Mouse (Mus musculus) small intestine, adult 2 months (tissue): ENCODE measurements around the gene Glycam1. TPM values are rescaled to one million over a fixed set of nuclear protein-coding genes. Genes with fewer than 3 reads are reported as not detected.
A peak's percentile ranks its signal among the peaks of the same experiment; 100 is the strongest.

Experiments used
- H3K27ac ChIP-seq: fragments of 200-500 bp; 2 replicates; pipeline ENCODE4 v1.5.1; 2012; ENCODE audit warnings: low read depth, low read length, control low read depth, inconsistent platforms; ENCODE audit not compliant: insufficient read depth
- H3K27me3 ChIP-seq: fragments of 200-500 bp; 2 replicates; pipeline ENCODE4 v1.6.1; 2012; ENCODE audit warnings: mild to moderate bottlenecking, moderate library complexity, low read length, inconsistent platforms; ENCODE audit not compliant: control insufficient read depth, insufficient read depth
- H3K36me3 ChIP-seq: fragments of 200-500 bp; 2 replicates; pipeline ENCODE4 v1.6.1; 2012; ENCODE audit warnings: mild to moderate bottlenecking, low read length, control low read depth, inconsistent platforms; ENCODE audit not compliant: control insufficient read depth, insufficient read depth
- H3K4me1 ChIP-seq: fragments of 200-500 bp; 2 replicates; pipeline ENCODE4 v1.6.1; 2012; ENCODE audit warnings: low read length, inconsistent platforms, mixed read lengths; ENCODE audit not compliant: control insufficient read depth, insufficient read depth, insufficient read length
- H3K4me3 ChIP-seq: fragments of 200-500 bp; 2 replicates; pipeline ENCODE4 v1.5.1; 2012; ENCODE audit warnings: low read depth, mild to moderate bottlenecking, control low read depth, inconsistent platforms, low read length, moderate library complexity
- CTCF ChIP-seq: fragments of 200-500 bp; IDR thresholded peaks from 2 replicates; pipeline ENCODE4 v1.5.1; 2012; ENCODE audit warnings: low read depth, mild to moderate bottlenecking, control low read depth, inconsistent platforms, low read length, moderate library complexity, mixed read lengths; ENCODE audit not compliant: insufficient replicate concordance, insufficient read length; ENCODE audit errors: extremely low read depth
- POLR2A ChIP-seq: fragments of 200-500 bp; IDR thresholded peaks from 2 replicates; pipeline ENCODE4 v1.6.1; 2012; ENCODE audit warnings: low read depth, mild to moderate bottlenecking, control low read depth, inconsistent platforms, low read length, moderate library complexity
- WGBS: fragments of 180-500 bp; shearing (Covaris S2); methylation state at CpG from one replicate; pipeline ENCODE4 v1.1.7; 2018; 5-methylcytosine and 5-hydroxymethylcytosine counted together
- polyA plus RNA-seq: library from polyadenylated mRNA; depleted of rRNA; stranded (reverse); fragments of >200 nt; gene quantifications from 2 replicates; pipeline ENCODE4 v1.2.3, GENCODE M21; 2012

Glycam1 gene
- polyA plus RNA-seq, 1 experiment = 0.38 TPM

DNA sequence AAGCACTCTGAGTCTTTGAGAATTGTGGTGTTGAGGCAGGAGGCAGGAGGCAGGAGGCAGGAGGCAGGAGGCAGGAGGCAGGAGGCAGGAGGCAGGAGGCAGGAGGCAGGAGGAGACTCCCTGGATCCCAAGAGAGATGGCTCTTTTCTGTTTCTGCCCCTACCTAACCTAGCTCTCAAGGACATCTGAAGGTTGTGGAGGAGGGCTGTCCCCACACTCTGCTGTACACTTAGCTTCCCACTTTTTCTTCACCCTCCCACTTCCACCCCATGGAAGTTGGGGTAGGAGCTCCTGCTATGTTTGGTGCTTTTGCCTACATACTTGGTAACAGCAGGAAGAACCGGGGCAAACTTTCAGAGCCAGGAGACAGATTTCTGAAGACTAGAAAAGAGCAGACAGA is 29.1 kb downstream of the Glycam1 start:
- no peak for TF ChIP-seq CTCF
- TF ChIP-seq POLR2A = no peak

DNA sequence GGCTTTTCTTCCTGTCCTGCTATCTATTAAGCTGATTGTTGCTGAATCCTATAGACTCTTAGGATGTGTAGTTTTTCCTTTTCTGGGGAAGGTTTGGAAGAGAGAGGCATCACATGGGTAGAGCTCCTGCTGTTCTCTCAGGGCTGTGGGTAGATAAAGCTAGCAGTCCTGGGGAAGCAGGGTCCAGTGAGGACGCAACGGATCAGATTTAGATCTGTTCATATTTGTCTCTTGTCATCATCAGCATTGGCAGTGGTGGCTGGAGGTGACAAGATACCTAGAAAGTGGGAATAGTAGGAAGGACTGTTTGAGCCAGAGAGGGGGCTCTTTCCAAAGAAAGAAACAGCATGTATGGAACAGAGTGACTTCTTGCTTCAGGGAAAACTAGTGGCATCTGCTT is 29.9 kb downstream of the Glycam1 start:
- Histone ChIP-seq H3K27me3 (peaks cover 20% of the 10 kb centered on the region), H3K4me1 (0 out of 2 replicates have a peak, but pooled peaks cover 4% of the 10 kb centered on the region), H3K36me3 (no peaks in the 10 kb centered on the region), H3K4me3 (no peak overlapping the region), H3K27ac (no peak overlapping the region)
- TF ChIP-seq POLR2A (no peak), CTCF (no peak)
- WGBS = 83% methylated on average over 2 of the region's 2 CpGs

More for the DNA sequence above, 29.1 kb downstream of the Glycam1 start:
- Histone ChIP-seq H3K27ac (no peak overlapping the region), H3K4me3 (no peak overlapping the region), H3K4me1 (0 out of 2 replicates have a peak, but pooled peaks cover 4% of the 10 kb centered on the region), H3K36me3 (no peaks in the 10 kb centered on the region), H3K27me3 (peaks cover 20% of the 10 kb centered on the region)
- 74% methylated on average over 1 of the region's 1 CpGs for WGBS

DNA sequence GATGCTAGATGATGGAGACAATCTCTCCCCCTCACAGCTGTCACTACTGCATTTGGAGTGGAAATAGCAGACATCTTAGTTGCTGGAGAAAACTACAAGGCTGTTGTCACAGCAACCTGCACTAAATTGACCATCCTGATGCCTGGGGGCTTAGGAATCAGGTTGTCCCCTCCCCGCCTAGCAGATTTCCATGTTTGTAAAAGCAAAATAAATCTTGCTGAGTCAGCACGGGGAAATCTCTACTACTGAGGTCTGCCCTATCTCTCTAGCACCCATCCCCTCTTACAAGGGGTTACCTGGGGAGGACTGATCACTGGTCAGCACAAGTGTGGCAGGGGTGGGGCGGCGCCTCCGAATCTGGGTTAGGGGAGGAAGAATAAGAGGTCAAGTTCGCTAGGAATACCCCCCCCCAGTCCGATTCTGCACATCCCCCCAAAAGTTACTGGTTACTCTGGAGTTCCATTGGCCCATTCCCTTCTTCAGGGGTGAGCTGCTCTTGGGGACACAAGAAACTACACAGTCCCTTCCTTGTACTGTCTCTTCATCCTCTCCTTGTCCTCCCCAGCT is 30.7 kb downstream of the Glycam1 start:
- no peak for TF ChIP-seq POLR2A
- TF ChIP-seq CTCF = no peak
- WGBS = 79% methylated on average over 7 of the region's 7 CpGs
- no peak overlapping the region for H3K4me3 ChIP-seq

DNA sequence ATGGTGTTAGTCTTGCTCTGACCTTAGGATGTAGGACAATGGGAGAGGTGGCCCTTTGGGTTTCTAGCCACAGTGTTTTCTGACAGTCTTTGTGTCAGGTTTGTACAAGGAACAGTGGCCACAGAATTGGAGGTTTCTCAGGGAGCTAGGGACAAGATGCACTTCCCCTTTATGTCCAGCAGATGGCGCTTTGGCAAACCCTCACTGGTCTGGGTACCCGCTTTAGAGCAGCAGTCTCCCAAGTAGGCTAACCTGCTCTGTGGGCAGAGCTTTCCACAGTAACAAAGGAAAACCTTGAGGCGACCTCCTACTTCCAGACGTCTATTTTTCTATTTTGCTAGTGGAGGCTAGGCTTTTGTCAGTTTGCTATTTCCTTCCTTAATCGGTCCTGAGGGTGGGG is 34.5 kb downstream of the Glycam1 start:
- no peaks in the 10 kb centered on the region for H3K4me1 ChIP-seq
- H3K36me3 ChIP-seq = 0 out of 2 replicates have a peak, but pooled peaks cover 2% of the 10 kb centered on the region
- H3K4me3 ChIP-seq = no peak overlapping the region
- TF ChIP-seq CTCF (peak; percentile 91; the same call in 1 of the 2 replicates), POLR2A (no peak)
- WGBS = 8% methylated on average over 5 of the region's 5 CpGs
- no peaks in the 10 kb centered on the region for H3K27me3 ChIP-seq
- H3K27ac ChIP-seq = no peak overlapping the region

More for the DNA sequence above, 30.7 kb downstream of the Glycam1 start:
- Histone ChIP-seq H3K27me3 (peaks cover 20% of the 10 kb centered on the region), H3K36me3 (no peaks in the 10 kb centered on the region), H3K4me1 (0 out of 2 replicates have a peak, but pooled peaks cover 4% of the 10 kb centered on the region), H3K27ac (no peak overlapping the region)

DNA sequence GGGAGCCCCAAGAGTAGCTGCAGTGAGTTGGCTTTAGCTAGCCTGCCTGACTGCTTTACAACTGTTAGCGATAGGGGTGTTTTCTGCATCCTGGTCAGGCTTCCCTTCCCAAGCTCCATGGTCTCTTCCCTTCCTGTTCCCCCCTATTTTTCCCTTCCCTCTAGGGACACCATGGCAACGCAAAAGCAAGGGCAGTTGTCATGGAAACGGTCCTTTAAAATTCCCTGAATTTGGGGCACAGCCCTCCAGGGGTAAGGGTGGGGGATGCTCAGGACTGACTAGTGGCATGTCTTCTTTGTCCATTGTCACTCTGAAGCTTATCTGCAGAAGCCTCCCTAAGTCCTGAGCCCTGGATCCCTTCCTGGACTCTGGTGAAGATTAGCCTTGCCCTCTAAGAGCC is 41.7 kb downstream of the Glycam1 start:
- no peak overlapping the region for H3K4me3 ChIP-seq
- whole genome bisulfite sequencing = 55% methylated on average over 3 of the region's 3 CpGs
- H3K27ac ChIP-seq = peak overlapping the region; percentile 28; the same call in 1 of the 2 replicates

DNA sequence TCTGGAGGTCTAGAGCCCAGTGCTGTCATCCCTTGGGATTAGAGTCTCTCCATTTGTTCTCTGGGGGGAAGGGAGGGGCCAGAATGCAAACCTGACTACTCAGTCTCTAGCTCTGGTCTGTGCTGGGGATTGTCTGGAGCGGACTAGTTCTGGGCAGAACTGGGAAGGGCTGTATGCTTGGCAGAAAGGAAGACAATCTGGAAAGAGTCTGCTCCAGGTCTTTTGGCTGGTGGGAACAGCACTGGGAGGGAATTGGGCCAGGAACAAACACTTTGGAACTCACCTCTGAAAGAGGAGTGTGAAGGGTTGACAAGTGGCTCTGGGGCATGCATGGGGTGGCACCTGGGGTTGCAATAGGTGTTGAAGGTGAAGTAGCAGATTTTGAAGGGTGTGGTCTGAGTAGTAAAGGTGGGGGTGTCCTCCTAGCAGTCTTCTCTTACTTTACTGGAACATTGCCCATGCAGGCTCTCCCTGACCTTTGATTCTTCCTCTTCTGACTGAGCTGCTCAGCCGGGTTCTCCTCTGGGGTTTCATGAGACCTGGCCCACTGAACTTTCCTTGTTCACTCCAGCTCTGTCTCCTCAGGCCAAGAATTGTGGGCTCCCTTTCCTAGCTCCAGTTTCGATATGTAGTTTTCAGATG is 42.3 kb downstream of the Glycam1 start:
- no peak for TF ChIP-seq POLR2A
- no peak for TF ChIP-seq CTCF
- Histone ChIP-seq H3K4me1 (peaks cover 8% of the 10 kb centered on the region; the same call in 1 of the 2 replicates), H3K27me3 (no peaks in the 10 kb centered on the region), H3K36me3 (no peaks in the 10 kb centered on the region), H3K4me3 (no peak overlapping the region), H3K27ac (peak overlapping the region; percentile 28; the same call in 1 of the 2 replicates)
- 21% methylated on average over 3 of the region's 3 CpGs for WGBS

More for the DNA sequence above, 41.7 kb downstream of the Glycam1 start:
- no peaks in the 10 kb centered on the region for H3K36me3 ChIP-seq
- TF ChIP-seq POLR2A (no peak), CTCF (no peak)
- peaks cover 8% of the 10 kb centered on the region; the same call in 1 of the 2 replicates for H3K4me1 ChIP-seq
- H3K27me3 ChIP-seq = no peaks in the 10 kb centered on the region
